Mouse (Mus musculus) neural tube, embryonic 13.5 days (tissue): Measurements from ENCODE around the gene Agtpbp1. TPM values are rescaled to one million over a fixed set of nuclear protein-coding genes. Genes with fewer than 3 reads are reported as not detected.

ENCODE experiments used
- ATAC-seq: fragments of 200-750 bp; cut with Nextera tagmentation; 2 replicates; pipeline ENCODE4 v1.8.0; 2017; ENCODE audit warnings: low read depth, mild to moderate bottlenecking, moderate TSS enrichment, moderate library complexity
- H3K27ac ChIP-seq: fragments of 300-500 bp; sonication (generic); replicated peaks from 2 replicates; pipeline ENCODE4 v1.5.1; 2015; ENCODE audit warnings: moderate library complexity, mild to moderate bottlenecking, inconsistent platforms
- H3K27me3 ChIP-seq: fragments of 300-500 bp; sonication (generic); 2 replicates; pipeline ENCODE4 v1.6.1; 2015; ENCODE audit warnings: mild to moderate bottlenecking, inconsistent platforms
- H3K36me3 ChIP-seq: fragments of 300-500 bp; sonication (generic); 2 replicates; pipeline ENCODE4 v1.6.1; 2015; ENCODE audit warnings: mild to moderate bottlenecking, inconsistent platforms
- H3K4me1 ChIP-seq: fragments of 300-500 bp; sonication (generic); replicated peaks from 2 replicates; pipeline ENCODE4 v1.6.1; 2015; ENCODE audit warnings: inconsistent platforms
- H3K4me2 ChIP-seq: fragments of 300-500 bp; sonication (generic); 2 replicates; pipeline ENCODE4 v1.6.1; 2015; ENCODE audit warnings: inconsistent platforms, mild to moderate bottlenecking, moderate library complexity
- H3K4me3 ChIP-seq: fragments of 300-500 bp; sonication (generic); 2 replicates; pipeline ENCODE4 v1.5.1; 2015; ENCODE audit warnings: mild to moderate bottlenecking, inconsistent platforms
- H3K9ac ChIP-seq: fragments of 300-500 bp; sonication (generic); 2 replicates; pipeline ENCODE4 v1.6.1; 2015; ENCODE audit warnings: moderate library complexity, mild to moderate bottlenecking, inconsistent platforms
- H3K9me3 ChIP-seq: fragments of 300-500 bp; sonication (generic); 2 replicates; pipeline ENCODE4 v1.6.1; 2016; ENCODE audit warnings: inconsistent platforms
- WGBS: fragments of 180-500 bp; shearing (Covaris S2); methylation state at CpG from one replicate; pipeline ENCODE4 v1.1.7; 2015; 5-methylcytosine and 5-hydroxymethylcytosine counted together
- polyA plus RNA-seq: library from polyadenylated mRNA; unstranded; fragments of >200 nt; fragmentation: Nextera tagmentation; extraction: Ambion mirVana; gene quantifications from 2 replicates; pipeline ENCODE4 v1.2.1, GENCODE M21; 2015

Gene Agtpbp1
- polyA plus RNA-seq, 1 experiment from 2014 or later = 64.8 TPM

GRCm38 (mm10) chr13:59472222-59472621 is 112.8 kb downstream of the Agtpbp1 start:
- Histone ChIP-seq H3K9me3 (no peaks in the 10 kb centered on the region), H3K4me1 (0 out of 2 replicates have a peak, but pooled peaks cover 8% of the 10 kb centered on the region), H3K4me2 (no peak overlapping the region), H3K4me3 (no peak overlapping the region), H3K27ac (no peak overlapping the region), H3K36me3 (peaks cover 49% of the 10 kb centered on the region), H3K27me3 (no peaks in the 10 kb centered on the region), H3K9ac (no peak overlapping the region)
- no peak for ATAC-seq
- 86% methylated on average over 5 of the region's 5 CpGs for WGBS

- 89% methylated on average over 5 of the region's 5 CpGs for WGBS
- H3K4me3 ChIP-seq = no peak overlapping the region
- H3K9ac ChIP-seq = no peak overlapping the region
- H3K27me3 ChIP-seq = no peaks in the 10 kb centered on the region
- H3K4me2 ChIP-seq = no peak overlapping the region
- no peak overlapping the region for H3K27ac ChIP-seq
- H3K9me3 ChIP-seq = no peaks in the 10 kb centered on the region
- ATAC-seq = no peak
- H3K36me3 ChIP-seq = peaks cover 35% of the 10 kb centered on the region
- peaks cover 15% of the 10 kb centered on the region for H3K4me1 ChIP-seq
Measured at GRCm38 (mm10) chr13:59469701-59470100, 115.3 kb downstream of the Agtpbp1 start.

- Histone ChIP-seq H3K4me3 (no peak overlapping the region), H3K4me1 (peaks cover 18% of the 10 kb centered on the region), H3K27me3 (no peaks in the 10 kb centered on the region), H3K9ac (no peak overlapping the region), H3K4me2 (no peak overlapping the region), H3K36me3 (peaks cover 30% of the 10 kb centered on the region), H3K9me3 (no peaks in the 10 kb centered on the region), H3K27ac (no peak overlapping the region)
- WGBS = 83% methylated on average over 8 of the region's 8 CpGs
- no peak for ATAC-seq
Measured at GRCm38 (mm10) chr13:59468181-59468802, 116.7 kb downstream of the Agtpbp1 start.

- no peak overlapping the region for H3K9ac ChIP-seq
- peaks cover 18% of the 10 kb centered on the region for H3K4me1 ChIP-seq
- no peak overlapping the region for H3K27ac ChIP-seq
- no peak for ATAC-seq
- H3K27me3 ChIP-seq = no peaks in the 10 kb centered on the region
- no peaks in the 10 kb centered on the region for H3K9me3 ChIP-seq
- H3K4me2 ChIP-seq = no peak overlapping the region
- no peak overlapping the region for H3K4me3 ChIP-seq
- peaks cover 27% of the 10 kb centered on the region for H3K36me3 ChIP-seq
- whole genome bisulfite sequencing = 81% methylated on average over 3 of the region's 3 CpGs
Measured at GRCm38 (mm10) chr13:59467591-59467990, 117.4 kb downstream of the Agtpbp1 start.

GRCm38 (mm10) chr13:59460958-59461357 is 124.1 kb downstream of the Agtpbp1 start:
- Histone ChIP-seq H3K4me3 (no peak overlapping the region), H3K27me3 (no peaks in the 10 kb centered on the region), H3K9me3 (no peaks in the 10 kb centered on the region), H3K4me2 (no peak overlapping the region), H3K4me1 (peaks cover 5% of the 10 kb centered on the region), H3K27ac (no peak overlapping the region), H3K9ac (no peak overlapping the region), H3K36me3 (peaks cover 33% of the 10 kb centered on the region)
- 88% methylated on average over 3 of the region's 3 CpGs for WGBS
- no peak for ATAC-seq

- H3K27me3 ChIP-seq = no peaks in the 10 kb centered on the region
- H3K4me3 ChIP-seq = no peak overlapping the region
- 79% methylated on average over 1 of the region's 1 CpGs for WGBS
- peak overlapping the region; percentile 43; the same call in 1 of the 2 replicates for H3K27ac ChIP-seq
- no peak overlapping the region for H3K4me2 ChIP-seq
- ATAC-seq = no peak
- no peak overlapping the region for H3K9ac ChIP-seq
- no peaks in the 10 kb centered on the region for H3K9me3 ChIP-seq
- peaks cover 20% of the 10 kb centered on the region for H3K36me3 ChIP-seq
- H3K4me1 ChIP-seq = peaks cover 23% of the 10 kb centered on the region
Measured at GRCm38 (mm10) chr13:59456203-59456602, 128.8 kb downstream of the Agtpbp1 start.

- Histone ChIP-seq H3K27me3 (no peaks in the 10 kb centered on the region), H3K27ac (0 out of 2 replicates have a peak overlapping the region, but pooled peaks have one; percentile 20), H3K9me3 (no peaks in the 10 kb centered on the region), H3K4me2 (no peak overlapping the region), H3K4me3 (no peak overlapping the region), H3K4me1 (peaks cover 23% of the 10 kb centered on the region), H3K9ac (no peak overlapping the region), H3K36me3 (peaks cover 3% of the 10 kb centered on the region; the same call in 1 of the 2 replicates)
- ATAC-seq = no peak
- 85% methylated on average over 11 of the region's 11 CpGs for WGBS
Measured at GRCm38 (mm10) chr13:59454001-59454785, 130.8 kb downstream of the Agtpbp1 start.

GRCm38 (mm10) chr13:59453582-59453981 is 131.4 kb downstream of the Agtpbp1 start:
- no peak overlapping the region for H3K4me2 ChIP-seq
- WGBS = 59% methylated on average over 6 of the region's 6 CpGs
- no peak overlapping the region for H3K27ac ChIP-seq
- no peak overlapping the region for H3K9ac ChIP-seq
- H3K27me3 ChIP-seq = no peaks in the 10 kb centered on the region
- no peaks in the 10 kb centered on the region; the same call in 1 of the 2 replicates for H3K36me3 ChIP-seq
- H3K4me1 ChIP-seq = peaks cover 23% of the 10 kb centered on the region
- H3K9me3 ChIP-seq = no peaks in the 10 kb centered on the region
- H3K4me3 ChIP-seq = no peak overlapping the region
- no peak for ATAC-seq

GRCm38 (mm10) chr13:59453045-59453444 is 132.0 kb downstream of the Agtpbp1 start:
- no peak overlapping the region for H3K4me3 ChIP-seq
- no peak overlapping the region for H3K4me2 ChIP-seq
- H3K4me1 ChIP-seq = peaks cover 23% of the 10 kb centered on the region
- no peak overlapping the region for H3K9ac ChIP-seq
- WGBS = 76% methylated on average over 2 of the region's 2 CpGs
- H3K9me3 ChIP-seq = no peaks in the 10 kb centered on the region
- ATAC-seq = no peak
- H3K27me3 ChIP-seq = no peaks in the 10 kb centered on the region
- no peaks in the 10 kb centered on the region; the same call in 1 of the 2 replicates for H3K36me3 ChIP-seq
- H3K27ac ChIP-seq = no peak overlapping the region

GRCm38 (mm10) chr13:59450840-59451239 is 134.2 kb downstream of the Agtpbp1 start:
- no peak for ATAC-seq
- H3K9ac ChIP-seq = no peak overlapping the region
- H3K4me2 ChIP-seq = no peak overlapping the region
- no peaks in the 10 kb centered on the region for H3K9me3 ChIP-seq
- H3K27ac ChIP-seq = no peak overlapping the region
- H3K4me3 ChIP-seq = no peak overlapping the region
- no peaks in the 10 kb centered on the region; the same call in 1 of the 2 replicates for H3K36me3 ChIP-seq
- peaks cover 23% of the 10 kb centered on the region for H3K4me1 ChIP-seq
- H3K27me3 ChIP-seq = no peaks in the 10 kb centered on the region
- WGBS = 84% methylated on average over 10 of the region's 10 CpGs

- Histone ChIP-seq H3K4me3 (no peak overlapping the region), H3K4me2 (no peak overlapping the region), H3K4me1 (no peaks in the 10 kb centered on the region), H3K9me3 (no peaks in the 10 kb centered on the region), H3K27me3 (no peaks in the 10 kb centered on the region), H3K9ac (no peak overlapping the region), H3K27ac (no peak overlapping the region), H3K36me3 (no peaks in the 10 kb centered on the region; the same call in 1 of the 2 replicates)
- ATAC-seq = no peak
- 85% methylated on average over 7 of the region's 7 CpGs for WGBS
Measured at GRCm38 (mm10) chr13:59447130-59447529, 137.9 kb downstream of the Agtpbp1 start.

GRCm38 (mm10) chr13:59445179-59445578 is 139.8 kb downstream of the Agtpbp1 start:
- no peaks in the 10 kb centered on the region for H3K9me3 ChIP-seq
- no peak overlapping the region for H3K4me3 ChIP-seq
- H3K27me3 ChIP-seq = no peaks in the 10 kb centered on the region
- no peak overlapping the region for H3K4me2 ChIP-seq
- ATAC-seq = no peak
- H3K27ac ChIP-seq = no peak overlapping the region
- WGBS = 88% methylated on average over 5 of the region's 5 CpGs
- H3K9ac ChIP-seq = no peak overlapping the region
- no peaks in the 10 kb centered on the region for H3K4me1 ChIP-seq
- H3K36me3 ChIP-seq = no peaks in the 10 kb centered on the region
